Mouse (Mus musculus): ENCODE data around the gene Nqo2.

- TF ChIP-seq POLR2AphosphoS2 (IDR thresholded peaks at IDR 0.05; ENCODE audit: low read depth, low read length) (no peak), E2F4 (IDR thresholded peaks at IDR 0.05; ENCODE audit: insufficient replicate concordance, low read depth, low read length) (no peak), JUND (conservative IDR thresholded peaks at IDR 0.05; ENCODE audit: low read depth, low read length) (no peak), POLR2A (IDR thresholded peaks at IDR 0.05; ENCODE audit: low read depth, low read length) (no peak), CHD2 (IDR thresholded peaks at IDR 0.05; ENCODE audit: low read length) (no peak), CHD1 (IDR thresholded peaks at IDR 0.05; ENCODE audit: low read depth, low read length) (no peak), CTCF (conservative IDR thresholded peaks at IDR 0.05 in 1 of 2, IDR thresholded peaks at IDR 0.05 in 1 of 2; ENCODE audit: low read depth in 2 of 2, low read length in 2 of 2) (no peak), EP300 (IDR thresholded peaks at IDR 0.05; ENCODE audit: low read length) (no peak), USF1 (IDR thresholded peaks at IDR 0.05; ENCODE audit: low read depth, low read length) (no peak), ZMIZ1 (IDR thresholded peaks at IDR 0.05; ENCODE audit: low read depth, low read length) (no peak), MAX (IDR thresholded peaks at IDR 0.05; ENCODE audit: low read length) (no peak), SIN3A (IDR thresholded peaks at IDR 0.05; ENCODE audit: low read length) (no peak), SMC3 (IDR thresholded peaks at IDR 0.05; ENCODE audit: low read depth, low read length) (no peak), TCF12 (IDR thresholded peaks at IDR 0.05; ENCODE audit: low read depth, low read length) (no peak)
Observed at GRCm38 (mm10) chr13:33966574-33966973, 2.1 kb downstream of the Nqo2 start.
